Mouse (Mus musculus) lung, adult 2 months (tissue): ENCODE results near the gene Vill.

Source experiments
- CTCF ChIP-seq: fragments of 200-500 bp; IDR thresholded peaks from 2 replicates; pipeline ENCODE4 v1.5.1; 2011; ENCODE audit warnings: mild to moderate bottlenecking, low read length, control low read depth; ENCODE audit not compliant: insufficient read depth
- POLR2A ChIP-seq: fragments of 200-500 bp; IDR thresholded peaks from 2 replicates; pipeline ENCODE4 v1.6.1; 2011; ENCODE audit warnings: low read depth, mild to moderate bottlenecking, control low read depth, low read length, borderline replicate concordance; ENCODE audit errors: extremely low read depth

GRCm38 (mm10) chr9:119102783-119103113 lies 50.2 kb downstream of the Vill start:
- no peak for TF ChIP-seq POLR2A
- no peak for TF ChIP-seq CTCF
